Mouse (Mus musculus) hematopoietic stem cell, adult 5-6 weeks (primary cell): Measurements from ENCODE around the gene Nr4a1. TPM values are rescaled to one million over a fixed set of nuclear protein-coding genes. Genes with fewer than 3 reads are reported as not detected.
A peak's percentile ranks its signal among the peaks of the same experiment; 100 is the strongest.

Source experiments
- ATAC-seq, 2 experiments: fragments of 125-278 bp in 1 of 2; replicated peaks in 1 of 2; 2 replicates each; pipeline ENCODE4 v1.8.0; 2016 to 2017; ENCODE audit warnings: inconsistent platforms in 2 of 2, mild to moderate bottlenecking in 2 of 2, moderate number of reproducible peaks in 2 of 2, low read depth in 1 of 2, moderate TSS enrichment in 1 of 2; ENCODE audit not compliant: low FRiP score in 2 of 2, poor library complexity in 2 of 2, severe bottlenecking in 2 of 2, insufficient read depth in 1 of 2, low TSS enrichment in 1 of 2
- total RNA-seq: library from RNA; stranded (forward); fragments of 172-1452, 232-1000 nt; gene quantifications from 2 replicates; pipeline ENCODE4 v1.2.3, GENCODE M21; 2017

The Nr4a1 gene
- total RNA-seq, 1 experiment from 2014 or later: 344 TPM

- no peak for ATAC-seq
These were observed 40.2 kb downstream of the Nr4a1 start for GRCm38 (mm10) chr15:101294028-101294894.

- ATAC-seq: no peak
These were observed 41.0 kb downstream of the Nr4a1 start for GRCm38 (mm10) chr15:101295106-101295505.

- ATAC-seq: no peak
These were observed 41.5 kb downstream of the Nr4a1 start for GRCm38 (mm10) chr15:101295616-101296015.

GRCm38 (mm10) chr15:101296091-101296490, 42.0 kb downstream of the Nr4a1 start:
- no peak for ATAC-seq

GRCm38 (mm10) chr15:101297988-101298387, 43.9 kb downstream of the Nr4a1 start:
- peak; percentile 49 to 66 for ATAC-seq

GRCm38 (mm10) chr15:101298550-101298949, 44.5 kb downstream of the Nr4a1 start:
- ATAC-seq: 0 out of 4 replicates have a peak, but pooled peaks of 1 of the 2 experiments have one; percentile 50

GRCm38 (mm10) chr15:101299480-101299960, 45.5 kb downstream of the Nr4a1 start:
- no peak for ATAC-seq

- no peak for ATAC-seq
These were observed 46.1 kb downstream of the Nr4a1 start for GRCm38 (mm10) chr15:101300128-101300527.

GRCm38 (mm10) chr15:101302201-101302600, 48.1 kb downstream of the Nr4a1 start:
- no peak for ATAC-seq

- no peak for ATAC-seq
These were observed 49.8 kb downstream of the Nr4a1 start for GRCm38 (mm10) chr15:101303830-101304229.

GRCm38 (mm10) chr15:101306459-101306858, 52.4 kb downstream of the Nr4a1 start:
- no peak for ATAC-seq

- ATAC-seq: peak; percentile 26 to 37; a peak in 1 of 4 replicates
These were observed 54.6 kb downstream of the Nr4a1 start for GRCm38 (mm10) chr15:101308440-101309348.

- no peak; a peak in 1 of 4 replicates for ATAC-seq
These were observed 55.4 kb downstream of the Nr4a1 start for GRCm38 (mm10) chr15:101309493-101309892.

- ATAC-seq: no peak
These were observed 57.2 kb downstream of the Nr4a1 start for GRCm38 (mm10) chr15:101311087-101311770.

- no peak for ATAC-seq
These were observed 57.9 kb downstream of the Nr4a1 start for GRCm38 (mm10) chr15:101312006-101312405.

GRCm38 (mm10) chr15:101315378-101315777, 61.3 kb downstream of the Nr4a1 start:
- ATAC-seq: no peak

GRCm38 (mm10) chr15:101315832-101316231, 61.8 kb downstream of the Nr4a1 start:
- peak; percentile 70 to 78 for ATAC-seq
